Mouse (Mus musculus): ENCODE data around the gene Gnmt. TPM values are rescaled to one million over a fixed set of nuclear protein-coding genes. Genes with fewer than 3 reads are reported as not detected.
A peak's percentile ranks its signal among the peaks of the same experiment; 100 is the strongest.

Gene Gnmt
- polyA plus RNA-seq, 1 experiment from 2014 or later, result 1.5 TPM

- peaks cover 20% of the 10 kb centered on the region for H3K4me1 ChIP-seq (replicated peaks; ENCODE audit: control insufficient read depth, insufficient read depth, low read length)
- WGBS, result 4% methylated on average over 39 of the region's 41 CpGs
- peaks cover 11% of the 10 kb centered on the region; the same call in 1 of the 2 replicates for H3K36me3 ChIP-seq (ENCODE audit: control insufficient read depth, insufficient read depth, low read length)
- peak; percentile 81; the same call in 1 of the 2 replicates for ATAC-seq (replicated peaks; ENCODE audit: low FRiP score, low TSS enrichment, low read depth)
- H3K27ac ChIP-seq (ENCODE audit: low read depth), result peak overlapping the region; percentile 93
- H3K4me2 ChIP-seq (ENCODE audit: low read length), result peak overlapping the region; percentile 60
- H3K27me3 ChIP-seq (replicated peaks; ENCODE audit: control insufficient read depth, insufficient read depth, low read length), result no peaks in the 10 kb centered on the region
- DNase-seq (ENCODE audit: low spot score), result no peak
- no peaks in the 10 kb centered on the region for H3K9me3 ChIP-seq (ENCODE audit: control insufficient read depth, low read length)
- peak overlapping the region; percentile 84 for H3K4me3 ChIP-seq (ENCODE audit: low read depth, low read length)
- peak overlapping the region; percentile 81 for H3K9ac ChIP-seq (ENCODE audit: low read length)
Observed at GRCm38 (mm10) chr17:46703971-46704886, 24.7 kb downstream of the Gnmt start.

- peaks cover 18% of the 10 kb centered on the region; the same call in 1 of the 2 replicates for H3K36me3 ChIP-seq (ENCODE audit: control insufficient read depth, insufficient read depth, low read length)
- no peak overlapping the region for H3K9ac ChIP-seq (ENCODE audit: low read length)
- H3K4me2 ChIP-seq (ENCODE audit: low read length), result 0 out of 2 replicates have a peak overlapping the region, but pooled peaks have one; percentile 60
- ATAC-seq (replicated peaks; ENCODE audit: low FRiP score, low TSS enrichment, low read depth), result no peak
- H3K4me1 ChIP-seq (replicated peaks; ENCODE audit: control insufficient read depth, insufficient read depth, low read length), result peaks cover 20% of the 10 kb centered on the region
- H3K27me3 ChIP-seq (replicated peaks; ENCODE audit: control insufficient read depth, insufficient read depth, low read length), result no peaks in the 10 kb centered on the region
- H3K9me3 ChIP-seq (ENCODE audit: control insufficient read depth, low read length), result no peaks in the 10 kb centered on the region
- no peak overlapping the region for H3K27ac ChIP-seq (ENCODE audit: low read depth)
- no peak for DNase-seq (ENCODE audit: low spot score)
- no peak overlapping the region for H3K4me3 ChIP-seq (ENCODE audit: low read depth, low read length)
- 85% methylated on average over 5 of the region's 5 CpGs for WGBS
Observed at GRCm38 (mm10) chr17:46702506-46702905, 26.5 kb downstream of the Gnmt start.

GRCm38 (mm10) chr17:46702100-46702499, 26.9 kb downstream of the Gnmt start:
- H3K4me1 ChIP-seq (replicated peaks; ENCODE audit: control insufficient read depth, insufficient read depth, low read length), result peaks cover 20% of the 10 kb centered on the region
- 88% methylated on average over 12 of the region's 12 CpGs for WGBS
- no peak overlapping the region for H3K9ac ChIP-seq (ENCODE audit: low read length)
- no peaks in the 10 kb centered on the region for H3K9me3 ChIP-seq (ENCODE audit: control insufficient read depth, low read length)
- ATAC-seq (replicated peaks; ENCODE audit: low FRiP score, low TSS enrichment, low read depth) (no peak), DNase-seq (ENCODE audit: low spot score) (no peak)
- no peak overlapping the region for H3K27ac ChIP-seq (ENCODE audit: low read depth)
- H3K27me3 ChIP-seq (replicated peaks; ENCODE audit: control insufficient read depth, insufficient read depth, low read length), result no peaks in the 10 kb centered on the region
- peaks cover 18% of the 10 kb centered on the region; the same call in 1 of the 2 replicates for H3K36me3 ChIP-seq (ENCODE audit: control insufficient read depth, insufficient read depth, low read length)
- no peak overlapping the region for H3K4me2 ChIP-seq (ENCODE audit: low read length)
- H3K4me3 ChIP-seq (ENCODE audit: low read depth, low read length), result no peak overlapping the region

- H3K4me2 ChIP-seq (ENCODE audit: low read length), result no peak overlapping the region
- ATAC-seq (replicated peaks; ENCODE audit: low FRiP score, low TSS enrichment, low read depth) (no peak), DNase-seq (ENCODE audit: low spot score) (no peak)
- H3K9ac ChIP-seq (ENCODE audit: low read length), result 0 out of 2 replicates have a peak overlapping the region, but pooled peaks have one; percentile 13
- H3K4me1 ChIP-seq (replicated peaks; ENCODE audit: control insufficient read depth, insufficient read depth, low read length), result peaks cover 20% of the 10 kb centered on the region
- H3K4me3 ChIP-seq (ENCODE audit: low read depth, low read length), result no peak overlapping the region
- H3K27me3 ChIP-seq (replicated peaks; ENCODE audit: control insufficient read depth, insufficient read depth, low read length), result no peaks in the 10 kb centered on the region
- H3K36me3 ChIP-seq (ENCODE audit: control insufficient read depth, insufficient read depth, low read length), result peaks cover 18% of the 10 kb centered on the region; the same call in 1 of the 2 replicates
- H3K27ac ChIP-seq (ENCODE audit: low read depth), result no peak overlapping the region
- no peaks in the 10 kb centered on the region for H3K9me3 ChIP-seq (ENCODE audit: control insufficient read depth, low read length)
- WGBS, result 75% methylated on average over 12 of the region's 12 CpGs
Observed at GRCm38 (mm10) chr17:46701489-46701888, 27.5 kb downstream of the Gnmt start.

- no peaks in the 10 kb centered on the region for H3K27me3 ChIP-seq (replicated peaks; ENCODE audit: control insufficient read depth, insufficient read depth, low read length)
- H3K27ac ChIP-seq (ENCODE audit: low read depth), result no peak overlapping the region
- no peak overlapping the region for H3K4me2 ChIP-seq (ENCODE audit: low read length)
- no peak for ATAC-seq (replicated peaks; ENCODE audit: low FRiP score, low TSS enrichment, low read depth)
- DNase-seq (ENCODE audit: low spot score), result no peak
- H3K4me3 ChIP-seq (ENCODE audit: low read depth, low read length), result no peak overlapping the region
- H3K4me1 ChIP-seq (replicated peaks; ENCODE audit: control insufficient read depth, insufficient read depth, low read length), result peaks cover 16% of the 10 kb centered on the region
- no peak overlapping the region for H3K9ac ChIP-seq (ENCODE audit: low read length)
- H3K36me3 ChIP-seq (ENCODE audit: control insufficient read depth, insufficient read depth, low read length), result peaks cover 21% of the 10 kb centered on the region; the same call in 1 of the 2 replicates
- no peaks in the 10 kb centered on the region for H3K9me3 ChIP-seq (ENCODE audit: control insufficient read depth, low read length)
- WGBS, result 92% methylated on average over 3 of the region's 3 CpGs
Observed at GRCm38 (mm10) chr17:46699912-46700311, 29.1 kb downstream of the Gnmt start.

- no peaks in the 10 kb centered on the region for H3K27me3 ChIP-seq (replicated peaks; ENCODE audit: control insufficient read depth, insufficient read depth, low read length)
- ATAC-seq (replicated peaks; ENCODE audit: low FRiP score, low TSS enrichment, low read depth) (no peak), DNase-seq (ENCODE audit: low spot score) (no peak)
- H3K4me3 ChIP-seq (ENCODE audit: low read depth, low read length), result no peak overlapping the region
- no peak overlapping the region for H3K4me2 ChIP-seq (ENCODE audit: low read length)
- H3K4me1 ChIP-seq (replicated peaks; ENCODE audit: control insufficient read depth, insufficient read depth, low read length), result peaks cover 16% of the 10 kb centered on the region
- no peak overlapping the region for H3K9ac ChIP-seq (ENCODE audit: low read length)
- 57% methylated on average over 5 of the region's 5 CpGs for WGBS
- peaks cover 21% of the 10 kb centered on the region; the same call in 1 of the 2 replicates for H3K36me3 ChIP-seq (ENCODE audit: control insufficient read depth, insufficient read depth, low read length)
- H3K27ac ChIP-seq (ENCODE audit: low read depth), result no peak overlapping the region
- no peaks in the 10 kb centered on the region for H3K9me3 ChIP-seq (ENCODE audit: control insufficient read depth, low read length)
Observed at GRCm38 (mm10) chr17:46699245-46699644, 29.7 kb downstream of the Gnmt start.

GRCm38 (mm10) chr17:46698515-46698914, 30.5 kb downstream of the Gnmt start:
- Histone ChIP-seq H3K36me3 (ENCODE audit: control insufficient read depth, insufficient read depth, low read length) (peaks cover 21% of the 10 kb centered on the region; the same call in 1 of the 2 replicates), H3K4me1 (replicated peaks; ENCODE audit: control insufficient read depth, insufficient read depth, low read length) (peaks cover 12% of the 10 kb centered on the region), H3K4me2 (ENCODE audit: low read length) (no peak overlapping the region), H3K27me3 (replicated peaks; ENCODE audit: control insufficient read depth, insufficient read depth, low read length) (no peaks in the 10 kb centered on the region), H3K9me3 (ENCODE audit: control insufficient read depth, low read length) (no peaks in the 10 kb centered on the region), H3K9ac (ENCODE audit: low read length) (no peak overlapping the region), H3K4me3 (ENCODE audit: low read depth, low read length) (no peak overlapping the region), H3K27ac (ENCODE audit: low read depth) (no peak overlapping the region)
- ATAC-seq (replicated peaks; ENCODE audit: low FRiP score, low TSS enrichment, low read depth), result no peak
- DNase-seq (ENCODE audit: low spot score), result no peak
- 83% methylated on average over 6 of the region's 6 CpGs for WGBS

GRCm38 (mm10) chr17:46694517-46695063, 34.4 kb downstream of the Gnmt start:
- H3K36me3 ChIP-seq (ENCODE audit: control insufficient read depth, insufficient read depth, low read length), result peaks cover 20% of the 10 kb centered on the region; the same call in 1 of the 2 replicates
- H3K4me3 ChIP-seq (ENCODE audit: low read depth, low read length), result no peak overlapping the region
- H3K9me3 ChIP-seq (ENCODE audit: control insufficient read depth, low read length), result no peaks in the 10 kb centered on the region
- H3K4me2 ChIP-seq (ENCODE audit: low read length), result no peak overlapping the region
- H3K4me1 ChIP-seq (replicated peaks; ENCODE audit: control insufficient read depth, insufficient read depth, low read length), result no peaks in the 10 kb centered on the region
- no peak overlapping the region for H3K27ac ChIP-seq (ENCODE audit: low read depth)
- WGBS, result 83% methylated on average over 1 of the region's 1 CpGs
- no peaks in the 10 kb centered on the region for H3K27me3 ChIP-seq (replicated peaks; ENCODE audit: control insufficient read depth, insufficient read depth, low read length)
- no peak overlapping the region for H3K9ac ChIP-seq (ENCODE audit: low read length)
- DNase-seq (ENCODE audit: low spot score), result no peak
- ATAC-seq (replicated peaks; ENCODE audit: low FRiP score, low TSS enrichment, low read depth), result no peak
